ENCODE assay signal across 9 mouse cellular contexts in the genomic region with DNA sequence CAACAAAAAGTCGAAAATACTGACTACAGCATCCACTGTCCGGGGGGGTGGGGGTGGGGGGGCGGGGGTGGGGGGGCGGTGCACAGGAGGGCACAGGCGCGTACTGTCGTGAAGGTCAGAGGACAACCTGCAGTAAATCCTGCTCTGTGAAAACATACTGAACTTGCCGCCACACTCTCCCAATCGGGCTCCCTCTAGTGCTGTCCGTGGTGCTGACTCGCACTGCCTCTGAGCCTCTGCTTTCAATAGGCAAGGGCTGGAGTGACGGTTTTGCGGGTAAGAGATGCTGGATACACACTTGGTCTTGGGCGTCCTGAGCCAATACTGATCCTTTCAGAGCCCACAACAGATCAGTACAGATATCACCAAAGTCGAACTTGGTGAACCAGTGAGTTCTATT. TPM values are rescaled to one million over a fixed set of nuclear protein-coding genes. Genes with fewer than 3 reads are reported as not detected.
A peak's percentile ranks its signal among the peaks of the same experiment; 100 is the strongest.
DNase-seq lines count a peak whose midpoint lies in the region; ATAC-seq lines count a peak whose summit lies in the region.
"Had no signal": no experiment of that assay in that cellular context is flagged by ENCODE, and none has a peak within 500 bp of the region (broad histone marks: within the 10 kb centered on the region; RNA-seq: fewer than 3 reads in every experiment).

No protein-coding gene starts in this region.

- no peak overlapping the region for H3K4me2 ChIP-seq in forebrain, embryonic 13.5 days
- H3K4me2 ChIP-seq in neural tube, embryonic 11.5 days (ENCODE audit: low read depth) = no peak overlapping the region

- H3K27ac ChIP-seq in forebrain, embryonic 10.5 days = no peak overlapping the region
- no peak overlapping the region for H3K27ac ChIP-seq in forebrain, embryonic 13.5 days
- H3K27ac ChIP-seq in neural tube, embryonic 11.5 days (ENCODE audit: low read depth, low read length) = no peak overlapping the region

- no peak overlapping the region for H3K4me3 ChIP-seq in forebrain, embryonic 10.5 days
- no peak overlapping the region for H3K4me3 ChIP-seq in forebrain, embryonic 13.5 days
- no peak overlapping the region for H3K4me3 ChIP-seq in neural tube, embryonic 11.5 days (ENCODE audit: low read depth, low read length)
- H3K4me3 ChIP-seq: megakaryocyte, embryonic 14.5 days had no signal

- no peaks in the 10 kb centered on the region for H3K9me3 ChIP-seq in forebrain, embryonic 10.5 days
- H3K9me3 ChIP-seq in forebrain, embryonic 13.5 days (replicated peaks) = no peaks in the 10 kb centered on the region
- no peaks in the 10 kb centered on the region for H3K9me3 ChIP-seq in neural tube, embryonic 11.5 days (ENCODE audit: control insufficient read depth, low read length)

- no peak for ATAC-seq in forebrain, embryonic 13.5 days
- no peak for ATAC-seq in neural tube, embryonic 11.5 days (ENCODE audit: insufficient read depth, low FRiP score, low TSS enrichment)

- no peaks in the 10 kb centered on the region for H3K27me3 ChIP-seq in forebrain, embryonic 10.5 days (ENCODE audit: poor library complexity, severe bottlenecking)
- no peaks in the 10 kb centered on the region for H3K27me3 ChIP-seq in forebrain, embryonic 13.5 days
- no peaks in the 10 kb centered on the region for H3K27me3 ChIP-seq in neural tube, embryonic 11.5 days (ENCODE audit: control insufficient read depth, insufficient read depth, low read length)

- no peak overlapping the region for H3K9ac ChIP-seq in forebrain, embryonic 13.5 days
- H3K9ac ChIP-seq in neural tube, embryonic 11.5 days (ENCODE audit: low read length) = no peak overlapping the region

- H3K4me1 ChIP-seq in forebrain, embryonic 10.5 days = peaks cover 13% of the 10 kb centered on the region
- peaks cover 4% of the 10 kb centered on the region for H3K4me1 ChIP-seq in forebrain, embryonic 13.5 days
- peaks cover 1% of the 10 kb centered on the region; the same call in 1 of the 2 replicates for H3K4me1 ChIP-seq in neural tube, embryonic 11.5 days (ENCODE audit: control insufficient read depth, insufficient read depth, low read length)

- 8% methylated on average over 15 of the region's 15 CpGs for WGBS in forebrain, embryonic 10.5 days
- WGBS in forebrain, embryonic 13.5 days = 10% methylated on average over 15 of the region's 15 CpGs
- 5% methylated on average over 15 of the region's 15 CpGs for WGBS in neural tube, embryonic 11.5 days

- DNase-seq in forebrain, embryonic 10.5 days (ENCODE audit: extremely low spot score, low spot score) = peak; percentile 74
- DNase-seq in right cerebral cortex, postnatal 4 days = peak; percentile 55
- no peak for DNase-seq in right cerebral cortex, adult 18-20 months
- DNase-seq in gastrocnemius, postnatal 25 days = peak; percentile 23
- peak; percentile 93 to 94 for DNase-seq in kidney, postnatal 4 days
- DNase-seq in neural tube, embryonic 11.5 days (ENCODE audit: low spot score) = peak; percentile 80
- DNase-seq in urinary bladder, postnatal 25 days (ENCODE audit: low spot score) = peak; percentile 73

- H3K36me3 ChIP-seq in forebrain, embryonic 10.5 days (replicated peaks) = no peaks in the 10 kb centered on the region
- H3K36me3 ChIP-seq in forebrain, embryonic 13.5 days (ENCODE audit: poor library complexity, severe bottlenecking) = no peaks in the 10 kb centered on the region
- no peaks in the 10 kb centered on the region for H3K36me3 ChIP-seq in neural tube, embryonic 11.5 days (ENCODE audit: control insufficient read depth, insufficient read depth, low read length)

RNA-seq across cellular contexts. Expression of gene Eid2, which starts 3.9 kb away (rescaled TPM):
- polyA plus RNA-seq in forebrain, embryonic 10.5 days (2016; fragmentation: Nextera tagmentation; extraction: Ambion mirVana) = 1.4 and 1.7 TPM in 2 replicates
- 3.3 TPM in 2 replicates for polyA plus RNA-seq in forebrain, embryonic 13.5 days (2015; fragmentation: Nextera tagmentation; extraction: Ambion mirVana)
- 1 to 10 TPM; 5.0 to 5.2 TPM for total RNA-seq in gastrocnemius, postnatal 25 days (2021)
- 17.6 and 18.3 TPM in 2 replicates for polyA plus RNA-seq in neural tube, embryonic 11.5 days (2014; fragmentation: Nextera tagmentation; extraction: Ambion mirVana)

RNA-seq across cellular contexts. Expression of gene Eid2b, which starts 13.8 kb away (rescaled TPM):
- 9.6 and 9.7 TPM in 2 replicates for polyA plus RNA-seq in forebrain, embryonic 10.5 days (2016; fragmentation: Nextera tagmentation; extraction: Ambion mirVana)
- polyA plus RNA-seq in forebrain, embryonic 13.5 days (2015; fragmentation: Nextera tagmentation; extraction: Ambion mirVana) = 30.3 and 31.4 TPM in 2 replicates
- total RNA-seq in gastrocnemius, postnatal 25 days (2021) = 1 to 10 TPM; 4.0 to 4.8 TPM
- polyA plus RNA-seq in neural tube, embryonic 11.5 days (2014; fragmentation: Nextera tagmentation; extraction: Ambion mirVana) = 17.1 and 19.0 TPM in 2 replicates

RNA-seq across cellular contexts. Expression of gene Selenov, which starts 27.2 kb away (rescaled TPM):
- 0.50 and 0.66 TPM in 2 replicates for polyA plus RNA-seq in forebrain, embryonic 10.5 days (2016; fragmentation: Nextera tagmentation; extraction: Ambion mirVana)
- polyA plus RNA-seq in forebrain, embryonic 13.5 days (2015; fragmentation: Nextera tagmentation; extraction: Ambion mirVana) = 0.33 and 0.39 TPM in 2 replicates
- not detected for total RNA-seq in gastrocnemius, postnatal 25 days (2021)
- polyA plus RNA-seq in neural tube, embryonic 11.5 days (2014; fragmentation: Nextera tagmentation; extraction: Ambion mirVana) = 0.45 and 0.66 TPM in 2 replicates

RNA-seq across cellular contexts. Expression of gene Dll3, which starts 38.3 kb away (rescaled TPM):
- polyA plus RNA-seq in forebrain, embryonic 10.5 days (2016; fragmentation: Nextera tagmentation; extraction: Ambion mirVana) = 13.4 and 13.7 TPM in 2 replicates
- polyA plus RNA-seq in forebrain, embryonic 13.5 days (2015; fragmentation: Nextera tagmentation; extraction: Ambion mirVana) = 20.3 and 22.2 TPM in 2 replicates
- not detected for total RNA-seq in gastrocnemius, postnatal 25 days (2021)
- 69.8 and 79.0 TPM in 2 replicates for polyA plus RNA-seq in neural tube, embryonic 11.5 days (2014; fragmentation: Nextera tagmentation; extraction: Ambion mirVana)

RNA-seq across cellular contexts. Expression of gene Timm50, which starts 48.1 kb away (rescaled TPM):
- 238 and 253 TPM in 2 replicates for polyA plus RNA-seq in forebrain, embryonic 10.5 days (2016; fragmentation: Nextera tagmentation; extraction: Ambion mirVana)
- 168 and 179 TPM in 2 replicates for polyA plus RNA-seq in forebrain, embryonic 13.5 days (2015; fragmentation: Nextera tagmentation; extraction: Ambion mirVana)
- total RNA-seq in gastrocnemius, postnatal 25 days (2021) = 10 to 100 TPM; 41.8 to 43.9 TPM
- polyA plus RNA-seq in neural tube, embryonic 11.5 days (2014; fragmentation: Nextera tagmentation; extraction: Ambion mirVana) = 199 and 219 TPM in 2 replicates
